Mouse (Mus musculus) gastrocnemius, postnatal 4 days (tissue): ENCODE measurements around the gene Fank1. TPM values are rescaled to one million over a fixed set of nuclear protein-coding genes. Genes with fewer than 3 reads are reported as not detected.

Experiments used
- DNase-seq, 2 experiments: peaks; one replicate each; pipeline ENCODE4 v3.0.0; 2021 to 2022; ENCODE audit warnings: low spot score in 2 of 2, mixed read lengths in 2 of 2
- long read RNA-seq, 2 experiments: library from polyadenylated mRNA; stranded (forward); transcript quantifications; one replicate each; pipeline ENCODE4 v2.0.0; 2021
- total RNA-seq, 2 experiments: library from RNA; stranded (reverse); gene quantifications; 2 replicates each; pipeline ENCODE4 v1.2.3; 2021

Fank1 gene
- total RNA-seq: under 1 TPM in 1 of 2 experiments, not detected in 1; 0.41 TPM
- long read RNA-seq, experiment 1, partial matches to known transcripts: 0 of 1 reads
- long read RNA-seq, experiment 1, other reads (novel, unspliced or antisense): 1 of 1 reads
- long read RNA-seq, experiment 2, partial matches to known transcripts: 0 of 1 reads
- long read RNA-seq, experiment 2, other reads (novel, unspliced or antisense): 1 of 1 reads

DNA sequence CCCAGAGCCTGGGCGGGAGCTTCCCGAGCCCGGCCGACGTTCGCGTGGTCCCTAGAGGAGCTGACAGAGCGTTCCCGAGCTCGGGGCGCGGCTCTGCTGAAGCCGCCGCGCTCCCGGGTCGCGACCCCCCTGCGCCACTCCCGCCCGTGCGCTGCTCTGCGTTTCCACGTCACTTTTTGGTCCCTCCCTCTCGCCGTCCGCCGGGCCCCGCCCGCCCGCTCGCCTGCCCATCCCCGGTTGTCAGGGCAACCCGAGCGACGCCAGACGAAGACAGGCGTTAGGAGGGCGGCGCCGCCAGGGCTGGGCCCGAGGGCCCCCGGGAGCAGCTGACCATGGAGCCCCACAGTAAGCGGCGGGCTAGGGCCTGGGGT lies at the start of gene Fank1:
Fank1 (plus strand) TSS at position 236 of the 371 bp plus-strand sequence.
- DNase-seq: peak; percentile 80 to 90

DNA sequence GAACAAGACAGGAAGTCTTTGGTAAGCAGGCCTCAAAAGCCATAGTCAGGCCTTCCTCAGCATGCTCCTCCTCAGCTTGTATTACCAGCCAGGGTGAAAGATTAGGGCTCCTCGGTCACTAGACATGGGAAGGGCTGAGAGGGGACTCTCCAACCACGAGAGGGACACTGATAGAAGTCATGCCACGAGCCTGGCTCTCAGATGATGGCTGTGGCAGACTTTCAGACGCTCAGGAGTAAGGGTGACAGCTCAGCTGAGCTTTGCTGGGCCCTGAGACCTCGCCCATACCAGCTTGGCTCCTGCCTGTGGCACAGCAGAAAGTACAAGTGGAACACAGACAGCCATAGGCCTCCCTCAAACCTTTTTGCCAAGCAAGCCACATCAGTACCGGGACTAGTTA lies 49.6 kb upstream of the Fank1 start:
- DNase-seq: no peak

DNA sequence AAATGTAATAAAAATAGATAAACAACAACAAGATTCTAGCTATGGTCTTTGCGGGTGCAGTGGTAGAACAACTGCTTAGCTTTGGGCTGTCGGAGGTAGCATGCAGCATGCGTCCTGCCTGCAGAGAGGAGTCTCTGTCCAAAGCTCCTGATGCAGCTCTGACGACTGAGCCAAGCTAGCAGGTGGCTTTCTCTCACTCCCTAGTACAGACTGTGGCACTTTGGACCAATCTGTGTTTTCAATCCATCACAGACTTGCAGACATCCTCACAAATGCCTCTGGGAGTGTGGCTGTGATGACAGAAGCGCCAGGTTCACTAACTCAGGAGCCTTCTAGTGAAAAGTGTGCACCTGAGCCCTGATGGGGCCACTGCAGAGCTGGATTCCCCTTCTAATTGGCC lies 47.3 kb upstream of the Fank1 start:
- no peak for DNase-seq

DNA sequence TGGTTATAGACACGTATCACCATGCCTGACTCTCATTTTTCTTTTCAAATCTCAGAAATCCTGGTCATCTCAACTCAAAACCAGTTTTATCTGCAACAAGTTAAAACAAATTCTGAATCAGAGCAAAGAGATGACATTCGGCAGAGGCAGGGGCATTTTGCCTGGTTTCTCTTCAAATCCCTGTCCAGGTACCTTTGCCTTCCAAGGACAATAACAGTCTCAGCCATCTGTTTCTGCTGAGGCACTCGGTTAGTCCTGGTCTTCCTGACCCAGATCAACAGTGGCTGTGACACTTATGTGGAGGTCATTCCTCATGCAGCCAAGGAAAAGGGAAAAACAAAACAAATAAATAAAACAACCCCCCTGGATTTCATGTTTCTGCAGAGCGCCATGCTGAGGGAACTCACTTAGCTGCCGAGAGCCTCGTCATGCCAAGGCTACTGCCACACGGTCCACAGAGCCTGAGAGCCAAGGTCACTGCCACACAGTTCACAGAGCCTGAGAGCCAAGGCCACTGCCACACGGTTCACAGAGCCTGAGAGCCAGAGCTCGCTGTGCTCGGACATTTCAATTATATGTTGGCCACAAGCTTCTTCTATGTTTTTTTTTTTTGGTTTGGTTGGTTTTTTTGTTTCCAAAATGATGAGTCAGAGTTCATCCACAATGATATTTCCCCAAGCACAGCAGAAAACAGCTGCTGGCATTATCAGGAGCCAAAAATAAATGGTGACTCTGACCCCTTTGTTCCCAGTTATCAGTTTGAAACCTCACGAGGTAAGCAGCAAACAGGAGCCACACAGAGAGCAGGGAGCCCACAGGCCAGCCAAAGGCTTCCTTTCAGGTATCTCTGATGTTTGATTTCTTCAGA lies 46.1 kb upstream of the Fank1 start:
- no peak for DNase-seq

DNA sequence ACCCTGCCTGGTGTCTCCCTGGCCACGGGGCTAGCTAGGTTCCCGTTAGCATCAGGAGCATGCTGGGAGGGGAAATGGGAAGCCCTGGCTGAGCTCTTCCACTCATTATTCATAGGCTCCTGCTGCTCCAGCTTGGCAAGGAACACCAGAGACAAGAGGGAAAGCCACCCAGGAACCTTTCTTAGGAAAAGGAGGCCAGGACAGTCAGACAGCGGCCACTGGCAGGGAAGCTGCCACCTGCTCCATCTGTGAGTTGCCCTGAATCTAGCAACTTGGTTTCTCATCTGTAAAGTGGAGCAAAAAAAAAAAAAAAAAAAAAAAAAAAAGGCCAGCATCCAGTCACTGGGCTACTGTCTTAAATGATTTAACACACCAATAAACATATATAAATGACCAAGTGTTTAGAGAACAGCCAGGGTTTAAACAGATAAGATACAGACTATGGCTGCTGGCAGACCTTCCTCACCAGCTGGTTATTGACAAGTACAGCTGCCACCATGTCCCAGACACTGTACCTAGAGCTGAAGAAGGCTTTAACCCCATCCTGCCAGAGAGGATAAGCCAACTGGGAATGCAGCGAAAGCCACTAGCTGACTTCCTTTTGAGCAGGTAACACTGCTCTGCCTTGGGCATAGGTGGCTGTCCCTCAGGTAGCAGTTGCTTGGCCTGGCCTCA lies 44.6 kb upstream of the Fank1 start:
- no peak for DNase-seq

DNA sequence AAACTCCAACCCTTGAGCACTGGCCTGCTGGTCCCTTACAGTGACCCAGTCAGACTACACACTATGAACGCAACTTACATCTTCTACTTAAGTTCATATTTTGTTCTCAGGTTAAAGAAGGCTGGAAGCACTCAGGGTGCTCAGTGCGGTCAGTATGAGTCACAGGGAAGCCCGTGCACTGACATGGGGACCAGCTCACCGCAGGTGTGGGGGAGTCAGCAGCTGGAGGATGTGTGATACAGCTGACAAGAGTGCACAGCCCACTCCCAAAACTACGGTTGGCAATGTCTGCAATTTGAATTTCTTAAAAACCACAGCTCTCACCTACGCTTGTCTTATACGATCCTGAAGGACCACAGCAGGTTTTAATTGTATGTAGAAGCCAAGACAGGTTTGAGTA lies 36.1 kb upstream of the Fank1 start:
- no peak for DNase-seq

DNA sequence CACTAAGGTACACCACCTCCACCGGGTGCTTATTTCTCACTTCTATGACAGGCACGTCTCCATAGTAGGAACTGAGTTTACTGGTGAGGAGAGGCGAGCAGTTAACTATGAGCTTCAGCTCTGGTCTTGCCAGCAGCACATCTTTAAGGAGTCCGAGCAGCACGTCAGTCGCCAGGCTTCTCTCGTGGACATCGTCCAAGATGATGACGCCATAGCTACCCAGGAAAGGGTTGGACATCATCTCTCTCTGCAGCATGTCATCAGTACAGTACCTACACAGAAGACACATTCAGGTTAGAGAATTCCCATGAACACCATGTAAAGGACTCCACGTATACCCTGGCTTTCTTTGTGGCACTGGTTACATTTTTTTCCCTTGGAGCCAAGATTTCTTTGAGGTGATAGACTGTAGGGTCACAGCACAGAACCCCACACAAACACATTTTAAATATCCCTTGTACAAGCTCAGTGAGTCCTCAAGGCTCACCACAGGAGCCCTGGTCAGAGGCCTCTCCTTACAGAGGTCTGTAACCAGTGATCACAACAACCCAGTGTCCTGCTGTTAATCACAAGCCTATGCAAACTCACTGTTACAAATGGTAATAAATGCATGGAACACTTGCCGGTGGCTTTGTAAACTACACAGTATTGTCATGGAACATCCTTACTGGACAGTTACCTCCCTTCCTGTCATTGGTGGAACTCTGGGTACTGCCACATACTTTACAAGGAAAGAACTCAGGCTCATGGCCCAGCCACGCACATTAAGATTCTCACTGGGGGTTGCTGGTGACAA lies 33.9 kb upstream of the Fank1 start:
- DNase-seq: no peak

DNA sequence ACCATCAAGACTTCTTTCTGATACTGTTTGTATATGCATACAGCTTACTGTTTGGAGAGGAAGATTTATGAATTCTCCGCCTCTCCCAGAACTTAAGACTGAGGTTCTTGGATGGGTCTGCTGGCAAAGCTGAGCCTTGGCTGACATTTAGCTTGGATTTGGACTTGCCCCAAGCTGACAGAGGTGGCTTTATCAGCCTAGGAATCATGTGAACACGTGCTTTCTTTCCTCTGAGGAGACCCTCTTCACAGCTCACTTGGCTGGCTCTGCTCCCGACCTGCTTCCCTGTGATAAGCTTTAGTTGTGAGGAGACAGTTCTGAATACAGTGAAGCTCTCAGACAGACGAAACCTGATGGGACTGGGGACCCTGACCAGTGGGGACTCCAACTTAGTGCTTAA lies 33.0 kb upstream of the Fank1 start:
- DNase-seq: no peak

DNA sequence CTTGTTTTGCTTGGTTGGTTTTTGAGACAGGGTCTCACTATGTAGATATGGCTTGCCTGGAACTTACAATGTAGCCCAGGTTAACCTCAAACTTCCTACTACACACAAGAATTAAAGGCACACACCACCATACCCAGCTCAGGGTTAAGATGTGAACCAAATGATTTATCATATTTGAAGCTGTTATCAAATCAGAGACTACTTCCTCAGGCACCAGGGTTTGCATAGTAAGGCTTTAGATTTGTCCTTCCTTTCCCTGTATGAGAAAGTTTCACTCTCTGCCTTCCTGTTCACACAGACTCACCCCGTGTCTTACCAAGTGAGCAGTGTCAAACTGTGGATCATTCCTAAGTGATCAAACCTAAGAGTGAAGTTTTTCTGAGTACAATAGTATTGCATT lies 32.5 kb upstream of the Fank1 start:
- DNase-seq: no peak

DNA sequence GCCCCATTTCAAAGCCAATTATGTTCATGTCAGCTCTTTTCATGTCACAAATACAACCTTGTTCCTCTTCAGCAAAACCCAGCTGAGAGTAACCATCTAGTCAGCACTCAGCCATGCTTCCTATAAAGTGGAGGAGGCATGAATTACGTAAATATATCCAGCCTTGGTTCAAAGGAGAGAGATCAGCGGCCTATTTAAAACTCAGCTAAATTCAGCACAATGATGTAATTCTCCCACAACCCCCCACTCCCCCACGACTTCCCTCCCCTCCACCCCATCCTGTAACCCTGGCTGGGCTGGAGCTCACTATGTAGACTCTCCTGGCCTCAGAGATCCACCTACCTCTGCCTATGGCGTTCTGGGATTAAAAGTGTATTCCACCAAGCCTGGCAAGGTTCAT lies 32.0 kb upstream of the Fank1 start:
- no peak for DNase-seq

DNA sequence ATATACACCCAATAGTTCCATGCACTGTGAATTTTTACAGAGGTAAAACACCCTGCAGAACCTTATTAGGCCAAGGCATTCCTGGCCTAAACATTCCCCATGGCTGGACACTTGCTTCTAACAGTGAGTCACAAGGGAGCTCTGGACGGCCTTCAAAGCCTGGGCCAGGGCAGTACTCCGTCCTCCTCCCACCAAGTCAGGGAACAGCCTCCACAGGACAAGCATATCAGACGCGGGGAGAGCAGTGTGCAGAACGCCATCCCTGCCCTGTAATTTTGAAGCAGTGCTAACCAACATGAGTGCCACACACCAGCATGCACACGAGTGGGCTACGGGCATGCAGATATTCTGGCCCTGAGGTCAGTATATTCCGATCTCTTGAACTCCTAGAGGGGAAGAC lies 29.3 kb upstream of the Fank1 start:
- DNase-seq: no peak

DNA sequence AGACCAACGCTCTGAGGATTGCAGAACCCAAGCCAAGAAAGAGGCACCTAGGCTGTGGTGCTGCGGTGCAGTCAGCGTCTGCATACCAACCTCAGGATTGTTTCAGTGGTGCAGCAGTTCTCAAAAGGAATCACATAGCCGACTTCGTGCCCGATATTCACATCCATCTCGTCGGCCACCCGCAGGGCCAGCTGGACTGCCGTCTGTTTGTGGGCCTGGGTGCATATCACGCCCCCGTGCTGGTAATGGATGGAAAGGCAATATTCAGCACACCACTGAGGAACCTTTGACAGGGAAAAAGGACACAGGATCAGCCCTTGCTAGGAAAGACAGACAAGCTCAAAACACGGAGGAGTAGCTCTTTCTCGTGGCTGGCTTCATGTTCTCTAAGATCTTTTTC lies 27.9 kb upstream of the Fank1 start:
- no peak for DNase-seq

DNA sequence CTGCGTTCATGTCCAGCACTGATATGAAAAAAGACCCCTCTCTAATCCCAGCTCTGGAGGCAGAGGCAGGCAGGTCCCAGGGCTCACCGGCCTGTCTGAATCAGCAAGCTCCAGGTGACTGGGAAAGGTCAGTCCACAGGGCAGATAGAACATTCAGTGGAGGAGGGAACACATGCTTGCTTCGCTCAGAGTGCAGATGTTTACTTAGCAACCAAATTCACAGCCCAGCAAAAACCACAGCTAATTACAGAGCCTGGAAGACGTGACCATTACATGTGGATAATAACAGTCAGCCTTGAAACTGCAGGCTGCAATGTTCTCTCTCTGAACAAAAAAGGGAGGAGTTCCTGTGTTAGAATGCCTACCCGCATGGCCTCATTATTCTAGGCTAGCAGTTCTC lies 26.0 kb upstream of the Fank1 start:
- DNase-seq: no peak

DNA sequence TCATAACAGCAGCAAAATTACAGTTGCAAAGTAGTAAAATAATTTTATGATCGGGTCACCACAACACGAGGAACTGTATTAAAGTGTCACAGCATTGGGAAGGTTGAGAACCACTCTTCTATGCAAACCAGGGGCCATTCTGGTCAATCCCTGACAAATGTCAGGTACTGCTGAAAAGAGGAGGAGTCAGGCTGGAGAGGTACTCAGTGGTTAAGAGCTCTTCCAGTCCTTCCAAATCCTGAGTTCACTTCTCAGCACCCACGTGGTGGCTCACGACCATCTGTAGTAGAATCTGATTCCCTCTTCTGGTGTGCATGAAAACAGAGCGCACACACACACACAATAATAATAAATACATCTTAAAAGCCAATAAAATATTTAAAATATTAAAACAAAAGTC lies 25.5 kb upstream of the Fank1 start:
- no peak for DNase-seq

DNA sequence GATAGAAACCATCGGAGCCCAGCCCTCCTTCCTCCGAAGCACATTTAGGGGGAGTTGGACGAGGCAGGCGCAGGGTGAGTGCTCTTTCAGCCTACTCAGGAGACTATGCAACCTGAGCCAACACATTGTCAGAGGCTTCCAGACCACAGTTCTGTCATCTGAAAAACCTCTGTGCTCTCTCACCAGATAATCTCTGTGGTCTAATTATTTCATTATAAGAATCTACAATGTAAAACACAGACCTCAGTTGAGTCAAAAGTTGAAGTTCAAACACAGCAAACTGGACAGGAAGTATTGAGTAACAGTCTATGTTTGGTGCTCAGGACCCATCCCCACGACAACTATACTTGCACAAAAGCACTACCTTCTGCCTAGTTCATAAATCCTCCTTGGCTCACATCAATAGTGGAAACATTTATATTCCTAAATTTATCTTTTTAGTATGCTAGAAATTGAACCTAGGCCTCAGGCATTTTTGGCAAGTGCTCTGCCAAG lies 18.7 kb upstream of the Fank1 start:
- DNase-seq: no peak

DNA sequence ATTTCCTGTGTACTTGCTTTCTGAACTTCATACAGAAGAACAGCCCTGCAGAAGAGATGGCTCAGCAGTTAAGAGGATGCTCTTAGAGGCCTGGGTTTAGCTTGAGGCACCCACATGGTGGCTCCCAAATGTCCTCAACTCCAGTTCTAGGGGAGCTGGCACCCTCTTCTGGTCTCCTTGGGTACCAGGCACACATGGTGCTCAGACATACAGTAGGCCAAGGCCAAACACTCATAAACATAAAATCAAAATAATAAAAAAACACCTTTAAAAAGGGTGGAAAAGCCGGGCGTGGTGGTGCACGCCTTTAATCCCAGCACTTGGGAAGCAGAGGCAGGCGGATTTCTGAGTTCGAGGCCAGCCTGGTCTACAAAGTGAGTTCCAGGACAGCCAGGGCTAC lies 17.9 kb upstream of the Fank1 start:
- no peak for DNase-seq

DNA sequence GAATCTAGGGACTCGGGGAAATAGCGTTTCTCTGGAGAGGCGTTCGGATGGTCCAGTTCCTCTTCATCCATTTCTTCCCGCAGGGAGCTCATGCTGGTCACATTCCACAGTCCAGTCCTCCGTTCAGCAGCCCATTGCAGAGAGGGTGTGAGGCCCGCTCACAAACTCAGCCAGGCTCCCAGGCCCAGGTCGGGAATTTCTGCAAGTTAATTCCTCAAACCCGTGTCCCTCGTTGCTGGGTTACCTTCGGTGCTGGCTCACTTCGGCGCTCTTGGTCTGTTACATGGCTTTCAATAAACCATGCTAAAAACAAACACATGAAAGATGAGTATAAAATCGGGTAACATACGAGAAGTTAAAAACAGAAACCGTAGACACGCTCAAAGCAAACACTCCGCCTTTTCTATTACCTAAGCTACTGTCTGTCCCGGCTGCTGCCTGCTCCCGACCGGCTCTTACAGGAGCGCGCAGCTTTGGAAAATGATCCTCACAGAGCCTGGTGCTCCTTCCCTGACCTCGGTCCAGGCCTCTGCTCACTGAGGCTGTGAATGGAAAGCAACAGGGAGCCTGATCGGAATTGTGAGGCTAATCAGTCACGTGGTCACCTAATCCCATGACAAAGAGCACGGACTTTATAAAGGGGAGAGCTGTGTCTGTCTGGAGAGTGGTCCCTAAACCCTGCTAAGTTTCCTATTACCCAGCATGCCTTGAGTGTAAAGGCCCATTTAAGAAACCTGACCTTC lies 16.9 kb upstream of the Fank1 start:
- DNase-seq: no peak

DNA sequence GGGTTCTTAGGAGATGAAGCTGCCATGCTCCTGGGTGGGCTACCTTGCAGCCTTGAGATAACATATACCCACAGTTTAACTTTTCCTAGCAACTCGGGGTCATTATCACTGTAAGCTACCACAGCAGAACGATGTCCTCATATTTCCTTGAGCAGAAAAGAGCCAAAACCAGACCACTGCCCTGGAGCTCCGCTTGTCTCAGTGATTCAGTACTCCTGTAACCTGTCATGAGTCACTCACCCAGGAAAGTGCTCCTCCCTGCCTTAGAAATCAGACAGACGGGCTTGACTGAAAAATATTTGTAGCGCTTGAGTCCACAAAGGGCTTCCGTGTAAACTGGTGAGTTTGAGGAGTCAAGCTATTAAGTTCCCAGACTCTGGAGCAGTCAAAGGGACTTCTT lies 14.0 kb upstream of the Fank1 start:
- no peak for DNase-seq

DNA sequence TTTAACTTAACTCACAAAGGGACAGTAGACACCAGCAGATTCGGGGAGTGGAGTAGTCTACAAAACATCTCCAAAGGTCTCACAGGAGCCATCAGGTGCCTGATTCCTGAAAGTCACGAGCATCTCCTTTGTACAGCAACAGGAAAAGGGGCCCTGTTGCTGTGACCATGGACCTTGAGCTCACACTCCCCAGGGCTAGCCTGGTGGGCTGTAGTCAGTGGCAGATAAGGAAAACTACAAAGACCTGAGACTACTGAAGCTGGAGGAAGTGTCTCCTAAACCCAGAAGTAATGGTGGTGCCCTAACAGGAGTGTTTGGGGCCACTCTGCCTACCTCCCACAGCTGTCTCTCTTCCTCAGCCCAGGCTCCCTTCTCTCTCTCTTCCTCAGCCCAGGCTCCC lies 12.2 kb upstream of the Fank1 start:
- DNase-seq: no peak

DNA sequence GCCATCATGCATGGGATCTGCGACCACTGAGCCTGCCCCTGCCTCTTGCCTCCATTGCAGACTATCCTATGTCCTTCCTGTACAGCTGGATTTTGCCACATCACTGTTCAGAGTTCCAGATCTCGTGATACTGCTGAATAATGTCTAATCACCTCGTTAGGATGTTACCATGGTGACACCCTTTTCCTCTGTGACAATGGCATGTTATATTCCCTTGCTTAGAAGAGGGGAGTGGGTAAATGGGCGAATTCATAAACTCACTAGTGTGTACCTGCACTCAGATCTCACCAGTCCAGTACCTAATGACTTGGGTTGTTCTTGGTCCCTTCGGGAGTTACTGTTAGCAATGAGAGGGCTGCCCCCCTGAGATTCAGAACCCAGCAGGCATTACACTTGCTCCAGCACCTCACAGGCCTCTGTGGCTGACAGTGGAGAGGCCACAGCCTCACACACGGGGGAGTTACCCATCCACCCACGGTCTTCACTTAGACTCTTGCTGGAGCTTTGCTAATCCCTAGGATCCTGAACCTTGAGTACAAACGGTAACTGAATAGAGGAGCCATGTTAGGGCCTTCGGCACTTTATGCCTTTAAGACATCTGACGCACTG lies 11.3 kb upstream of the Fank1 start:
- DNase-seq: no peak
